Mouse (Mus musculus) embryonic facial prominence, embryonic 14.5 days (tissue): ENCODE results near the gene Dnah10. TPM values are rescaled to one million over a fixed set of nuclear protein-coding genes. Genes with fewer than 3 reads are reported as not detected.
"Not testable (repeated sequence)": the region's sequence is repeated elsewhere in the genome, so short reads cannot be mapped to it uniquely, and the experiment has no call there.

Experiments
- ATAC-seq: fragments of 200-750 bp; cut with Nextera tagmentation; 2 replicates; pipeline ENCODE4 v1.8.0; 2017; ENCODE audit warnings: low read depth, moderate number of reproducible peaks, moderate TSS enrichment
- DNase-seq: peaks from one replicate; pipeline ENCODE4 v3.0.0-alpha.2; 2015; ENCODE audit warnings: low spot score
- H3K27ac ChIP-seq: fragments of 300-500 bp; sonication (generic); replicated peaks from 2 replicates; pipeline ENCODE4 v1.5.1; 2014; ENCODE audit warnings: low read depth, mild to moderate bottlenecking, low read length, moderate library complexity
- H3K27me3 ChIP-seq: fragments of 300-500 bp; sonication (generic); replicated peaks from 2 replicates; pipeline ENCODE4 v1.6.1; 2014; ENCODE audit warnings: low read length; ENCODE audit not compliant: control insufficient read depth, insufficient read depth
- H3K36me3 ChIP-seq: fragments of 300-500 bp; sonication (generic); 2 replicates; pipeline ENCODE4 v1.6.1; 2014; ENCODE audit warnings: low read length, mixed read lengths; ENCODE audit not compliant: control insufficient read depth, insufficient read depth
- H3K4me1 ChIP-seq: fragments of 300-500 bp; sonication (generic); 2 replicates; pipeline ENCODE4 v1.6.1; 2014; ENCODE audit warnings: antibody characterized with exemption, low read length; ENCODE audit not compliant: control insufficient read depth, insufficient read depth
- H3K4me2 ChIP-seq: fragments of 300-500 bp; sonication (generic); 2 replicates; pipeline ENCODE4 v1.6.1; 2014; ENCODE audit warnings: low read depth, mild to moderate bottlenecking, low read length, moderate library complexity, mixed read lengths
- H3K4me3 ChIP-seq: fragments of 300-500 bp; sonication (generic); 2 replicates; pipeline ENCODE4 v1.5.1; 2014; ENCODE audit warnings: low read depth, mild to moderate bottlenecking, low read length
- H3K9ac ChIP-seq: fragments of 300-500 bp; sonication (generic); 2 replicates; pipeline ENCODE4 v1.6.1; 2014; ENCODE audit warnings: low read depth, mild to moderate bottlenecking, low read length, moderate library complexity, mixed read lengths
- H3K9me3 ChIP-seq: fragments of 300-500 bp; sonication (generic); 2 replicates; pipeline ENCODE4 v1.6.1; 2016; ENCODE audit warnings: low read length; ENCODE audit not compliant: control insufficient read depth
- WGBS: fragments of 180-500 bp; shearing (Covaris S2); extraction: QIAGEN DNeasy Blood & Tissue Kit; methylation state at CpG from one replicate; pipeline ENCODE4 v1.1.7; 2014; 5-methylcytosine and 5-hydroxymethylcytosine counted together
- polyA plus RNA-seq: library from polyadenylated mRNA; unstranded; fragments of >200 nt; fragmentation: Nextera tagmentation; extraction: Ambion mirVana; gene quantifications from 2 replicates; pipeline ENCODE4 v1.2.1, GENCODE M21; 2014

The Dnah10 gene
- polyA plus RNA-seq, 1 experiment from 2014 or later, result 0.39 TPM

DNA sequence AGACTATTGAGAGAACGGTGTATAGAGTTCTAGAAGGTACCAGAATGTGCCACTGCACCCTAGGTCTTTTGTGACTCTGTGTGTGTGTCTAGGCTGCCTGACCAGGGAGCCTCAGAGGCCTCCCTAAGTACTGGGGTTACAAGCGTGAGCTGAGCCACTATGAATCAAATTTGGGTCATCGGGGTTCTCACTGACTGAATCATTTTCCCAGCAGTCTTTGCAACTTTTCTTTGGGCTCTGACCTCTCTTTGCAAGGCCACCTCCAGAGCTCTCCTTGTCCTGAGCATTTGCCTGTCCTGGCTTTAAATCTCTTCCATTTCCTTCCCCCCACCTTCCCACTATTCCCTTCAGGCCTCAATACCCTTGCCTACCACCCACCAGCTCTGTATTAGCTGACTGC lies 19.0 kb downstream of the Dnah10 start:
- H3K4me3 ChIP-seq, result no peak overlapping the region
- no peaks in the 10 kb centered on the region for H3K4me1 ChIP-seq
- H3K36me3 ChIP-seq, result no peaks in the 10 kb centered on the region
- no peak overlapping the region for H3K27ac ChIP-seq
- no peaks in the 10 kb centered on the region for H3K27me3 ChIP-seq
- no peaks in the 10 kb centered on the region for H3K9me3 ChIP-seq
- no peak for DNase-seq
- no peak for ATAC-seq
- H3K4me2 ChIP-seq, result no peak overlapping the region
- WGBS, result 81% methylated on average over 3 of the region's 3 CpGs
- no peak overlapping the region for H3K9ac ChIP-seq

DNA sequence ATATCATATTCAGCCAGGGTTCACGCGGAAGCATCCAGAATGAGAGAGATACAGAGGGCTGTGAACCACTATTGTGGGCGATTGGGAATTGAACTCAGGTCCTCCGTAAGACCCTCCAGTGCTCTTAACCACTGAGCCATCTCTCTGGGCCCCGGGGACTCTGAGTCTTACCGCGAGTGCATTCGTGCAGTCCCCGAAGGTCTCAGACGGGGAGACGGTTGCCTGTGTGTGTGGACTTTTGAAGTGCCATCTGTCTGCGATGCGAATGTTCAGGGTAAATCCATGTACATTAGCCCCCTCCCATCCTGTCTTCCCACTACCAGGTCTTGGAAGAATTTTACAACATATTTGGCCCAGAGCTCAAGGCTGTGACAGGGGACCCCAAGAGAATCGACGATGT lies 21.3 kb downstream of the Dnah10 start:
- Histone ChIP-seq H3K4me3 (no peak overlapping the region), H3K4me1 (no peaks in the 10 kb centered on the region), H3K4me2 (no peak overlapping the region), H3K27me3 (no peaks in the 10 kb centered on the region), H3K9ac (no peak overlapping the region), H3K27ac (no peak overlapping the region), H3K9me3 (no peaks in the 10 kb centered on the region), H3K36me3 (no peaks in the 10 kb centered on the region)
- 89% methylated on average over 15 of the region's 15 CpGs for WGBS
- DNase-seq, result no peak
- ATAC-seq, result no peak

DNA sequence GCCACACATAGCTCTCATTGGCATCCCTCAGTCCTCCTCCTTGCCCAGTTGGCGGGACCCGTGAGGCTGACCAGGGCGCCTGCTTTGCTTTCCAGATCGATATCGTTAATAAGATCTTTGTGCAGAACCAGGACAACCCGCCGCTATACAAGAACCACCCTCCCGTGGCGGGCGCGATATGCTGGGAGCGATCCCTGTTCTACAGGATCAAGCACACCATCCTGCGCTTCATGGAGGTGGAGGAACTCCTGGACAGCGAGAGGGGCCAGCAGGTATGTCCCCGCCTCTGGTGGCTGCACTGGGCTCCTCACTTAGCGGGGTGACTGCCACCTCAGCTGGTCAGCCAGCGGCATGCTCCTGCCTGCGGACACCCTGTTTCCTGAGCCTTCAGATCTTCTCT lies 23.4 kb downstream of the Dnah10 start:
- no peaks in the 10 kb centered on the region for H3K9me3 ChIP-seq
- no peak overlapping the region for H3K27ac ChIP-seq
- WGBS, result 87% methylated on average over 18 of the region's 18 CpGs
- no peak overlapping the region for H3K4me3 ChIP-seq
- H3K4me1 ChIP-seq, result no peaks in the 10 kb centered on the region
- H3K9ac ChIP-seq, result no peak overlapping the region
- ATAC-seq (no peak), DNase-seq (no peak)
- no peaks in the 10 kb centered on the region for H3K27me3 ChIP-seq
- H3K36me3 ChIP-seq, result no peaks in the 10 kb centered on the region
- no peak overlapping the region for H3K4me2 ChIP-seq

DNA sequence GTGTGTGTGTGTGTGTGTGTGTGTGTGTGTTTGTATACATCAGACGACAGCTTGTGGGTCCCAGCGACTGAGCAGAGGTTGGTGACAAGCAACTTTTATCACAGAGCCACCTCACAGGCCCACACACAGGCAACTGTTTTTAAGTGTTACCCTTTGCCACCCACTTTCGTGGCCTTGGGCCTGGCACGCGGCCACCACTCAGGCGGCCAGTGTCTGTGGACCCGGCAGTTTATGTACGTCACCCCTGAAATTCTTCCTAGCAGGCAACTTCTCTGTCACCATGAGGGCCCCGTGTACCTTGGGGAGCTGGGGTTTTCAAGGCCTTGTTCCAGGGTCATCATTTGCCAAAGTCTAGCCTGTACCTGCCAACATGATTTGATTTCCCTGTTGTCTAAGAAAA lies 26.8 kb downstream of the Dnah10 start:
- WGBS, result 90% methylated on average over 9 of the region's 9 CpGs
- H3K9me3 ChIP-seq, result no peaks in the 10 kb centered on the region
- no peak overlapping the region for H3K9ac ChIP-seq
- H3K36me3 ChIP-seq, result no peaks in the 10 kb centered on the region
- ATAC-seq (no peak), DNase-seq (no peak)
- H3K4me1 ChIP-seq, result no peaks in the 10 kb centered on the region
- no peak overlapping the region for H3K4me2 ChIP-seq
- no peak overlapping the region for H3K4me3 ChIP-seq
- no peak overlapping the region for H3K27ac ChIP-seq
- no peaks in the 10 kb centered on the region for H3K27me3 ChIP-seq

DNA sequence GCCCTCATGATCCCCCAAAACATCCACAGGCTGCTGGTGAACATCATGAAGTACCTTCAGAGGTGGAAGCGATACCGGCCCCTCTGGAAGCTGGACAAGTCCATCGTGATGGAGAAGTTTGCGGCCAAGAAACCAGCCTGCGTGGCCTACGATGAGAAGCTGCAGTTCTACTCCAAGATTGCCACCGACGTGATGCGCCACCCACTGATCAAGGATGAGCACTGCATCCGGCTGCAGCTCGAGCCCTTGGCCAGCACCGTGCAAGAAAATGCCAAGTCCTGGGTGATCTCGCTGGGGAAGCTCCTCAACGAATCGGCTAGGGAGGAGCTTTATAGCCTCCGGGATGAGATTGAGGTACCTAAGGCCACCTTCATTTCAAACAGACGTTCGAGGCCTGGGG lies 36.1 kb downstream of the Dnah10 start:
- 67% methylated on average over 18 of the region's 18 CpGs for WGBS

DNA sequence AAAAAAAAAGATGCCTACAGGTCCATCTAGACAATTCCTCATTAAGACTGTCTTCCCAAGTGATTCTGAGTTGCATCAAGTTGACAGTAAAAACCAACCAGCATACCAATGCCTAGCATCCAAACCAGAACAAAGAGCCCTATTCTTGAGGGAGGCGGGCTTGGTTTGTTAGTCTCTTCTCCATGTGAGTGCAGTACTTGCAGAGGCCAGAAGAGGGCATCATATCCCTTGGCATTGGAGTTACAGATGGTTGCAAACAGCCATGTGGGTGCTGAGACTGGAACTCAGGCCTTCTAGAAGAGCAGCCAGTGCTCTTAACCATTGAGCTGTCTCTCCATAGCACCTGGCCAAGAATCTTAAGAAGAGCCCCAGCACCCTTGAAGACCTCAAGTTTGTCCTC lies 36.9 kb downstream of the Dnah10 start:
- H3K4me2 ChIP-seq, result no peak overlapping the region
- WGBS, result 95% methylated on average over 1 of the region's 1 CpGs
- no peaks in the 10 kb centered on the region for H3K4me1 ChIP-seq
- no peak overlapping the region for H3K9ac ChIP-seq
- DNase-seq (no peak), ATAC-seq (no peak)
- peaks cover 6% of the 10 kb centered on the region; the same call in 1 of the 2 replicates for H3K9me3 ChIP-seq
- no peak overlapping the region for H3K4me3 ChIP-seq
- H3K27me3 ChIP-seq, result no peaks in the 10 kb centered on the region
- H3K27ac ChIP-seq, result no peak overlapping the region
- H3K36me3 ChIP-seq, result no peaks in the 10 kb centered on the region

More for the DNA sequence above, 36.1 kb downstream of the Dnah10 start:
- ATAC-seq (no peak), DNase-seq (no peak)
- peaks cover 6% of the 10 kb centered on the region; the same call in 1 of the 2 replicates for H3K9me3 ChIP-seq
- H3K4me3 ChIP-seq, result no peak overlapping the region
- no peak overlapping the region for H3K27ac ChIP-seq
- no peak overlapping the region for H3K4me2 ChIP-seq
- no peaks in the 10 kb centered on the region for H3K27me3 ChIP-seq
- no peaks in the 10 kb centered on the region for H3K36me3 ChIP-seq
- H3K9ac ChIP-seq, result no peak overlapping the region
- H3K4me1 ChIP-seq, result no peaks in the 10 kb centered on the region

DNA sequence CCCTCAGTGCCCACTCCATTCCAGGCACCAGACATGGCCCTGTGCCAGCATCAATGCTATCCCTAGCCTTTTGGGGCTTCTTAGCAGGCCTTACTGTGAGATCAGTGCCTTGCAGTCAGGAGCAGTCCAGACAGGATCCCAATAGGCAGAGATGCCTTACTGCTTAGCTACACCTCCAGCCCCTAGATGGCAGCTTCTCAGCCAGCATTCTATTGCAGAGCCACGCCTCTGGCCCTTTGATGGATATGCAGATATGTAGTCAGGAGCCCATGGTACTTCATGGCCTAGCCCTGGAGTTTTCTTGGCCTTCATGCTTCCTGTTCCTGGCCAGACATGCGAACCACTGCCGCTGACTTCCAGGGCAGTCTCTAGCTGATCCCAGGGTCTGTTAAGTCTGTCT lies 49.7 kb downstream of the Dnah10 start:
- 77% methylated on average over 3 of the region's 3 CpGs for WGBS
- H3K9ac ChIP-seq, result no peak overlapping the region
- no peak for DNase-seq

DNA sequence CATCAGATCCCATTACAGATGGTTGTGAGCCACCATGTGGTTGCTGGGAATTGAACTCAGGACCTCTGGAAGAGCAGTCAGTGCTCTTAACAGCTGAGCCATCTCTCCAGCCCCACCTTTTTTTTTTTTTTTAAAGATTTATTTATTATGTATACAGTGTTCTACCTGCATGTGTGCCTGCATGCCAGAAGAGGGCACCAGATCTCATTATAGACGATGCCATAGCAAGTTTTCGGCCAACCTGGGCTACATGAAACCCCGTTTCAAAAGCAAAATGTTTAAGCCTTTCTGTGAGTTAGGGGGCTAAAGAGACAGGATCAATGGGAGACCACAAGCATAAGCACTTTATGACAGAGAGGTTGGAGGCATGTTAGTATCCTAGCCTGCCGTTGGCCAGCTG lies 51.4 kb downstream of the Dnah10 start:
- 85% methylated on average over 4 of the region's 4 CpGs for WGBS
- not testable (repeated sequence) for H3K27ac ChIP-seq, H3K27me3 ChIP-seq, H3K4me2 ChIP-seq, DNase-seq, ATAC-seq, H3K4me1 ChIP-seq, H3K9ac ChIP-seq, H3K4me3 ChIP-seq, H3K9me3 ChIP-seq, H3K36me3 ChIP-seq

More for the DNA sequence above, 49.7 kb downstream of the Dnah10 start:
- Histone ChIP-seq H3K4me2 (no peak overlapping the region), H3K27ac (no peak overlapping the region), H3K4me1 (no peaks in the 10 kb centered on the region), H3K4me3 (no peak overlapping the region), H3K36me3 (no peaks in the 10 kb centered on the region), H3K9me3 (no peaks in the 10 kb centered on the region), H3K27me3 (no peaks in the 10 kb centered on the region)
- ATAC-seq, result no peak

DNA sequence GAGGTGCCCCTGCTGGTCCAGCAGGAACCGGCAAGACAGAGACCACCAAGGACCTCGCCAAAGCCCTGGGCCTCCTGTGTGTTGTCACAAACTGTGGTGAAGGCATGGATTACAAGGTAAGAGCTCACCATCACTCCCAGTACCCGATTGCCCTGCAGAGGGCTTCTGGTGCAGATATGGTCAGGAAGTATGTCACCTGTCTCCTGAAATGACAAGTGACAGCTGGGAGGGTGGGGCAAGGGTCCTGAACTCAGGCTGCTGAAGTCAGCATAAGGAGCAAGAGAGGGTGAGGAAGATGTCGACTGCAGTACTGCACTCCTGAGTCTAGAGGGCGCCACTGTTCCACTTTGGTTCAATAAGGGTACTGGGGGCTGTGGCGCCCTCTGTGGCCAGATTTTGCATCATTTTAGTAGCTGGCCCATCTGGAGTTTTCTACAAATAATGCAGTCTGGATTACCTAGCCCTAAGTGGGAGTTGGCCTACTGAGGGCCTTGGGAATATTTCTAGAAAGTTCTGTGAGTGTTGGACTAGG lies 52.4 kb downstream of the Dnah10 start:
- no peak for ATAC-seq
- Histone ChIP-seq H3K4me3 (no peak overlapping the region), H3K4me1 (no peaks in the 10 kb centered on the region), H3K36me3 (no peaks in the 10 kb centered on the region), H3K9ac (no peak overlapping the region), H3K9me3 (0 out of 2 replicates have a peak, but pooled peaks cover 5% of the 10 kb centered on the region), H3K27me3 (no peaks in the 10 kb centered on the region), H3K4me2 (no peak overlapping the region), H3K27ac (no peak overlapping the region)
- 61% methylated on average over 6 of the region's 6 CpGs for WGBS
- peak; percentile 18 for DNase-seq
